Mouse (Mus musculus) left cerebral cortex, adult 18-20 months (tissue): ENCODE measurements around the gene Lce3b. TPM values are rescaled to one million over a fixed set of nuclear protein-coding genes. Genes with fewer than 3 reads are reported as not detected.

Experiments used
- DNase-seq, 2 experiments: peaks; one replicate each; pipeline ENCODE4 v3.0.0; 2021 to 2022; ENCODE audit warnings: low spot score in 2 of 2, mixed read lengths in 1 of 2
- long read RNA-seq, 2 experiments: library from polyadenylated mRNA; stranded (forward); transcript quantifications; one replicate each; pipeline ENCODE4 v2.0.0; 2021
- total RNA-seq, 2 experiments: library from RNA; stranded (reverse); gene quantifications; 2 replicates each; pipeline ENCODE4 v1.2.3; 2021

The Lce3b gene
- total RNA-seq = not detected
- long read RNA-seq, experiment 1 = 0 reads
- long read RNA-seq, experiment 2 = 0 reads

GRCm38 (mm10) chr3:92932679-92933078 lies at the start of gene Lce3b:
TSS of gene Lce3b (plus strand) at chr3:92932979.
- DNase-seq = no peak

- no peak for DNase-seq
These were observed 38.7 kb upstream of the Lce3b start for GRCm38 (mm10) chr3:92894063-92894462.

- DNase-seq = no peak
These were observed 38.3 kb upstream of the Lce3b start for GRCm38 (mm10) chr3:92894489-92894888.

- DNase-seq = peak; percentile 36 to 65
These were observed 29.8 kb upstream of the Lce3b start for GRCm38 (mm10) chr3:92902992-92903391.

GRCm38 (mm10) chr3:92903640-92904039 lies 29.1 kb upstream of the Lce3b start:
- no peak for DNase-seq

- no peak for DNase-seq
These were observed 27.6 kb upstream of the Lce3b start for GRCm38 (mm10) chr3:92905182-92905581.

GRCm38 (mm10) chr3:92907571-92907970 lies 25.2 kb upstream of the Lce3b start:
- peak; percentile 12 to 24 for DNase-seq

- DNase-seq = peak; percentile 45 to 58
These were observed 12.4 kb upstream of the Lce3b start for GRCm38 (mm10) chr3:92920364-92920763.

- DNase-seq = no peak
These were observed 6.6 kb upstream of the Lce3b start, which contains the start of gene Lce3a for GRCm38 (mm10) chr3:92926130-92926529. TSS of gene Lce3a (minus strand) at chr3:92926230.

- DNase-seq = no peak
These were observed 11.4 kb downstream of the Lce3b start, which contains the start of gene Lce3c for GRCm38 (mm10) chr3:92944186-92944585. TSS of gene Lce3c (plus strand) at chr3:92944486.

GRCm38 (mm10) chr3:92957090-92957489 lies 24.3 kb downstream of the Lce3b start, which contains the start of gene Lce3d:
TSS of gene Lce3d (plus strand) at chr3:92957390.
- DNase-seq = no peak

GRCm38 (mm10) chr3:92966761-92967160 lies 34.0 kb downstream of the Lce3b start, which contains the start of gene Lce3e:
TSS of gene Lce3e (plus strand) at chr3:92967061.
- no peak for DNase-seq

GRCm38 (mm10) chr3:92978484-92978883 lies 45.7 kb downstream of the Lce3b start:
- DNase-seq = no peak

Other genes starting within 250 kb of the Lce3b start
- not detected for gene Lce1d, start 245.8 kb upstream of the Lce3b start, total RNA-seq
- not detected for gene Lce1e, start 223.9 kb upstream of the Lce3b start, total RNA-seq
- gene Lce1f, start 212.6 kb upstream of the Lce3b start, total RNA-seq = not detected
- gene Gm38119, start 193.9 kb upstream of the Lce3b start, total RNA-seq = not detected
- gene Lce1g, start 180.6 kb upstream of the Lce3b start, total RNA-seq = not detected
- gene Lce1h, start 167.9 kb upstream of the Lce3b start, total RNA-seq = not detected
- gene Lce1i, start 154.1 kb upstream of the Lce3b start, total RNA-seq = not detected
- not detected for gene Lce1j, start 142.5 kb upstream of the Lce3b start, total RNA-seq
- gene Lce1k, start 125.1 kb upstream of the Lce3b start, total RNA-seq = not detected
- not detected for gene Kprp, start 105.7 kb upstream of the Lce3b start, total RNA-seq
- not detected for gene Lce1l, start 81.7 kb upstream of the Lce3b start, total RNA-seq
- not detected for gene 2310050C09Rik, start 62.8 kb upstream of the Lce3b start, total RNA-seq
- not detected for gene Lce3a, start 6.7 kb upstream of the Lce3b start, total RNA-seq
- not detected for gene Lce3c, start 11.5 kb downstream of the Lce3b start, total RNA-seq
- gene Lce3d, start 24.4 kb downstream of the Lce3b start, total RNA-seq = not detected
- gene Lce3e, start 34.1 kb downstream of the Lce3b start, total RNA-seq = not detected
- not detected for gene Lce3f, start 59.2 kb downstream of the Lce3b start, total RNA-seq
- gene Crct1, start 82.7 kb downstream of the Lce3b start, total RNA-seq = not detected
- gene Lce1m, start 86.1 kb downstream of the Lce3b start, total RNA-seq = not detected
- not detected for gene Gm4858, start 135.8 kb downstream of the Lce3b start, total RNA-seq
- gene Crnn, start 211.8 kb downstream of the Lce3b start, total RNA-seq = not detected